In the genomic region with DNA sequence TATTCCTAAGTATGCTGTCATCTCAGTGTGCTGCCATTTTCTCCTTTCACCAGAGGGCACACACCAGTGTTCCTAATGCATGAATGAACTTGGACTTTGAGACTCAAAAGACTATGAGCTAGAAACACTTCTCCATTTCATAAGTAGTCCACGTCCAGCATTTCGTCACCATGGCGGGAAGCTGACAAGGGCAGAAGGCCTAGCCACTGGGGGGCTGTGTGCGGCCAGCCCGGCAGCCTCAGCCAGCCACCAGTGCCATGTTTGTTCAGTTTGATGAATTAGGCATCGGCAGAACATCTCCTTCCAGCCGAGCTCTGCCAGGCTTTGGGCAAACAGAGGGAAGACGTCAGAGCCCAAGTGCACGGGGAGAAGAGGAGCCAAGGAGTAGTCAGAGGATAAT, we compare ENCODE assay signal across 25 mouse cellular contexts.
A peak's percentile ranks its signal among the peaks of the same experiment; 100 is the strongest.
DNase-seq lines count a peak whose midpoint lies in the region; ATAC-seq and TF ChIP-seq lines count a peak whose summit lies in the region.
"Had no signal": no experiment of that assay in that cellular context is flagged by ENCODE, and none has a peak within 500 bp of the region (broad histone marks: within the 10 kb centered on the region; RNA-seq: fewer than 3 reads in every experiment).

No protein-coding gene starts in this region.

- peak; percentile 4; the same call in 1 of the 2 replicates for ATAC-seq in cerebellum, adult (ENCODE audit: insufficient number of reproducible peaks, low FRiP score, low TSS enrichment)
- ATAC-seq in neural tube, embryonic 15.5 days (ENCODE audit: low FRiP score) = no peak
- 0 out of 2 replicates have a peak, but pooled peaks have one; percentile 35 for ATAC-seq in megakaryocyte, adult 5-6 weeks (ENCODE audit: poor library complexity, severe bottlenecking)

- H3K9ac ChIP-seq in neural tube, embryonic 15.5 days (replicated peaks) = no peak overlapping the region
- H3K9ac ChIP-seq: embryonic facial prominence, embryonic 13.5 days; forebrain, embryonic 12.5 days; heart, embryonic 15.5 days; kidney, embryonic 15.5 days; limb, embryonic 12.5 days; liver, embryonic 13.5 days; midbrain, embryonic 12.5 days; neural tube, embryonic 12.5 days had no signal

- H3K27me3 ChIP-seq in kidney, adult 2 months (replicated peaks; ENCODE audit: control insufficient read depth, insufficient read depth, low read length) = no peaks in the 10 kb centered on the region
- no peaks in the 10 kb centered on the region for H3K27me3 ChIP-seq in neural tube, embryonic 15.5 days (replicated peaks)
- H3K27me3 ChIP-seq: embryonic facial prominence, embryonic 13.5 days; heart, embryonic 15.5 days; neural tube, embryonic 12.5 days had no signal

- no peak for TF ChIP-seq POLR2A in kidney, adult 2 months (IDR thresholded peaks at IDR 0.05; ENCODE audit: low read depth, low read length)

- H3K4me1 ChIP-seq in kidney, adult 2 months (ENCODE audit: control insufficient read depth, insufficient read depth, low read length) = no peaks in the 10 kb centered on the region
- peaks cover 16% of the 10 kb centered on the region for H3K4me1 ChIP-seq in neural tube, embryonic 15.5 days
- H3K4me1 ChIP-seq: heart, embryonic 15.5 days; liver, embryonic 13.5 days had no signal

- H3K9me3 ChIP-seq in neural tube, embryonic 15.5 days (replicated peaks) = no peaks in the 10 kb centered on the region
- H3K9me3 ChIP-seq: embryonic facial prominence, embryonic 13.5 days; forebrain, embryonic 12.5 days; heart, embryonic 15.5 days; kidney, embryonic 15.5 days; limb, embryonic 12.5 days; liver, embryonic 13.5 days; midbrain, embryonic 12.5 days; neural tube, embryonic 12.5 days had no signal

- H3K27ac ChIP-seq in kidney, adult 2 months (ENCODE audit: insufficient read depth, low read depth, low read length) = no peak overlapping the region
- 0 out of 2 replicates have a peak overlapping the region, but pooled peaks have one; percentile 41 for H3K27ac ChIP-seq in neural tube, embryonic 15.5 days (replicated peaks)
- H3K27ac ChIP-seq: embryonic facial prominence, embryonic 13.5 days; forebrain, embryonic 12.5 days; heart, embryonic 15.5 days; kidney, embryonic 15.5 days; limb, embryonic 12.5 days; liver, embryonic 13.5 days; midbrain, embryonic 12.5 days; neural tube, embryonic 12.5 days had no signal

- no peak overlapping the region for H3K4me3 ChIP-seq in kidney, adult 2 months (ENCODE audit: insufficient read depth, low read depth, low read length)
- no peak overlapping the region for H3K4me3 ChIP-seq in neural tube, embryonic 15.5 days (replicated peaks)
- H3K4me3 ChIP-seq: embryonic facial prominence, embryonic 13.5 days; erythroblast, embryonic 14.5 days; forebrain, embryonic 12.5 days; heart, embryonic 15.5 days; kidney, embryonic 15.5 days; limb, embryonic 12.5 days; liver, embryonic 13.5 days; midbrain, embryonic 12.5 days; neural tube, embryonic 12.5 days had no signal

- no peak overlapping the region for H3K4me2 ChIP-seq in neural tube, embryonic 15.5 days
- H3K4me2 ChIP-seq: embryonic facial prominence, embryonic 13.5 days; forebrain, embryonic 12.5 days; heart, embryonic 15.5 days; kidney, embryonic 15.5 days; limb, embryonic 12.5 days; liver, embryonic 13.5 days; midbrain, embryonic 12.5 days; neural tube, embryonic 12.5 days had no signal

- no peak for TF ChIP-seq CTCF in kidney, adult 2 months (conservative IDR thresholded peaks at IDR 0.05; ENCODE audit: insufficient read depth, insufficient read length, low read depth, low read length)

- no peaks in the 10 kb centered on the region for H3K36me3 ChIP-seq in kidney, adult 2 months (ENCODE audit: control insufficient read depth, insufficient read depth, low read length)
- no peaks in the 10 kb centered on the region for H3K36me3 ChIP-seq in neural tube, embryonic 15.5 days
- H3K36me3 ChIP-seq: embryonic facial prominence, embryonic 13.5 days; forebrain, embryonic 12.5 days; heart, embryonic 15.5 days; kidney, embryonic 15.5 days; limb, embryonic 12.5 days; liver, embryonic 13.5 days; midbrain, embryonic 12.5 days; neural tube, embryonic 12.5 days had no signal

- DNase-seq in cerebellum, adult 11 months = no peak
- DNase-seq in kidney, adult 2 months = peak; percentile 64
- no peak for DNase-seq in kidney, postnatal 25 days
- DNase-seq in neural tube, embryonic 10.5 days (ENCODE audit: extremely low spot score, low spot score) = no peak
- DNase-seq in thymus, postnatal 14 days = no peak
- DNase-seq: adrenal gland, postnatal 14 days; embryo, embryonic 11 days; gastrocnemius, postnatal 36 days; heart, postnatal 36 days; liver, embryonic 13.5 days; lung, adult 2 months; lung, postnatal 14 days; right cerebral cortex, postnatal 4 days; thymus, postnatal 25 days had no signal

- WGBS in kidney, adult 2 months = 55% methylated on average over 9 of the region's 9 CpGs
- WGBS in neural tube, embryonic 15.5 days = 72% methylated on average over 9 of the region's 9 CpGs
